Mouse (Mus musculus): Measurements from ENCODE around the gene Rab3c. TPM values are rescaled to one million over a fixed set of nuclear protein-coding genes. Genes with fewer than 3 reads are reported as not detected.

Gene Rab3c
- polyA plus RNA-seq, 1 experiment from 2014 or later, result 3.4 TPM

DNA sequence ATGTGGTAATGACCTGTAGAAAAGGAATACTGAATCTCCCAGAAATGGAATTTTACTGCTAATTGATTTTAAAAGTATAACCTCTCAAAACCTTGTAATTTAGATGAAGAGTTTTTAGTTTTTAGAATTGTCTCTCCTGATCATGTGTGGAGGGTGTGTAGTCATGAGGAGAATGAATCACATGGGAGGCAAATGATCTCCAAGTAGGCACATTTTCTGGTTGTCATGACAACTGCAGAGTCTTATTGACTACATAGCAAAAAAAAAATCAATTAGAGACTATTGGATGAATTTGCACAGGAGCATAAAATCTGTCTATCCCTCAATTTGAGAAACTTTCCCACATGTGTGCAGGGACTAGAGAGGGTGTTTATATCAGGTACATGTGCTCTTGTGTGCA is 199.6 kb downstream of the Rab3c start:
- Histone ChIP-seq H3K9ac (ENCODE audit: low read length) (no peak overlapping the region), H3K4me3 (replicated peaks; ENCODE audit: low read length) (no peak overlapping the region), H3K36me3 (ENCODE audit: control insufficient read depth, insufficient read depth, low read length) (no peaks in the 10 kb centered on the region), H3K9me3 (replicated peaks; ENCODE audit: control insufficient read depth, low read length) (no peaks in the 10 kb centered on the region), H3K4me2 (ENCODE audit: low read depth, low read length) (no peak overlapping the region), H3K27me3 (ENCODE audit: control insufficient read depth, insufficient read depth, low read length) (no peaks in the 10 kb centered on the region), H3K4me1 (ENCODE audit: control insufficient read depth, insufficient read depth, low read length) (no peaks in the 10 kb centered on the region), H3K27ac (ENCODE audit: low read length) (no peak overlapping the region)
- no peak for ATAC-seq (ENCODE audit: insufficient read depth, low FRiP score)

DNA sequence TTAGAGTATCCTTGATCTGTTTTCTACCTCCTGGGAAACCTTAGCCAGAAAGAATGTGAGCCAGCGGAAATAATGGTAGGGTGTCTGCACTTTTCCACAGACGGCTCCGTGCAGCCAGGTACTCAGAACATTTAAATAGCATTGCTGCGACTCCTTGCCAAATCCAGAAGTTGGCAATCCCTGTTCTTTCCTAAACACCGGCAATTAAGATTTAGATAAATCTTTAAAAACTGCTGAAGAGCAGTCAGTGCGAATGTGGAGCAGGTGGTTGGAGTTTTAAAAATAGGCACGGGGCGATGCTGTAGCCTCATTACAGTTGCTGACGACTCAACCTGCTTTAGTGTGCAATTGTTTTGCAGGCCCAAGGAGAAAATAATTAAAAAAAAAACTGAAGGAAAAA is 205.2 kb downstream of the Rab3c start:
- H3K4me1 ChIP-seq (ENCODE audit: control insufficient read depth, insufficient read depth, low read length), result no peaks in the 10 kb centered on the region
- no peak overlapping the region for H3K9ac ChIP-seq (ENCODE audit: low read length)
- H3K36me3 ChIP-seq (ENCODE audit: control insufficient read depth, insufficient read depth, low read length), result no peaks in the 10 kb centered on the region
- no peak for ATAC-seq (ENCODE audit: insufficient read depth, low FRiP score)
- 74% methylated on average over 9 of the region's 9 CpGs for WGBS
- H3K27ac ChIP-seq (ENCODE audit: low read length), result no peak overlapping the region
- no peak overlapping the region for H3K4me3 ChIP-seq (replicated peaks; ENCODE audit: low read length)
- H3K9me3 ChIP-seq (replicated peaks; ENCODE audit: control insufficient read depth, low read length), result no peaks in the 10 kb centered on the region
- no peaks in the 10 kb centered on the region for H3K27me3 ChIP-seq (ENCODE audit: control insufficient read depth, insufficient read depth, low read length)
- H3K4me2 ChIP-seq (ENCODE audit: low read depth, low read length), result no peak overlapping the region

DNA sequence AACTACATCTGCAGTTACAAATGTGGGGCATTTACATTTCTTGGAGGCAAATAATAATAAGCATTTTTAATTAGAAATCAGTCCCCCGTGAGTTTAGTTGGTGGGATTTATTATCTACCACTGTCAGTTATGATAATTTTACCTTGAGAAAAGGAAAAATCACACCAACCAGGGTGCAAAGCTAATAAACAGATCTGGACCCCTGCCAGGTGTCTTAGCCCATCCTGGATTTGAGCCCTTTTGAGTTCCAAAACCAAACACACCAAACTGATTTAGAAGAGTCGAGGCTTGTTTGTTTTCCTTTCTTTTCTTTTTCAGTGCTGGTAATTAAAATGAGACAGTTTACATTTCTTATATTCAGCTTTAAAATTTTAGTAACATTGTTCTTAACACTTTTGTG is 206.6 kb downstream of the Rab3c start:
- Histone ChIP-seq H3K27ac (ENCODE audit: low read length) (no peak overlapping the region), H3K27me3 (ENCODE audit: control insufficient read depth, insufficient read depth, low read length) (no peaks in the 10 kb centered on the region), H3K4me2 (ENCODE audit: low read depth, low read length) (no peak overlapping the region), H3K9me3 (replicated peaks; ENCODE audit: control insufficient read depth, low read length) (no peaks in the 10 kb centered on the region), H3K9ac (ENCODE audit: low read length) (no peak overlapping the region), H3K36me3 (ENCODE audit: control insufficient read depth, insufficient read depth, low read length) (no peaks in the 10 kb centered on the region), H3K4me1 (ENCODE audit: control insufficient read depth, insufficient read depth, low read length) (no peaks in the 10 kb centered on the region), H3K4me3 (replicated peaks; ENCODE audit: low read length) (no peak overlapping the region)
- no peak for ATAC-seq (ENCODE audit: insufficient read depth, low FRiP score)
- WGBS, result 57% methylated on average over 2 of the region's 2 CpGs

DNA sequence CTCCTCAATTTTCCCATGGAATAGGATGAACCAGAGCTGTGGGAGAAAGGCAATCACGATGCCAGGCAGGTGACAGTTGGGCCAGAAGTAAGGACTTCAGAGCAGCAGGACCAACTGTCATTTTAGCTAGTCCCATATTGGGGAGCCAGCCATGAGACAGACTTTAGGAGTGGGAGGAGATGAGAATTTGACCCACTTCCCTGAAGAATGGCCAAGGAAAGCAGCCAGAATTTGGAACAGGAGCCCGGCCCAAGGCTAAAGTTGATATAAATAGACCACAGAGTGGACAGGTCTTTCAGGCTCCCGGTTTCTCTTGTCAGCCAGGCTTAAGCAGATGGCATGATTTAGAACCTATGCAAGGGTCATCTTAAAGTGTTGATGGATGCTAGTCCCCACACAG is 213.6 kb downstream of the Rab3c start:
- no peaks in the 10 kb centered on the region for H3K27me3 ChIP-seq (ENCODE audit: control insufficient read depth, insufficient read depth, low read length)
- H3K36me3 ChIP-seq (ENCODE audit: control insufficient read depth, insufficient read depth, low read length), result no peaks in the 10 kb centered on the region
- no peak overlapping the region for H3K4me3 ChIP-seq (replicated peaks; ENCODE audit: low read length)
- H3K9me3 ChIP-seq (replicated peaks; ENCODE audit: control insufficient read depth, low read length), result no peaks in the 10 kb centered on the region
- WGBS, result 67% methylated on average over 3 of the region's 3 CpGs
- H3K27ac ChIP-seq (ENCODE audit: low read length), result no peak overlapping the region
- no peak for ATAC-seq (ENCODE audit: insufficient read depth, low FRiP score)
- no peaks in the 10 kb centered on the region for H3K4me1 ChIP-seq (ENCODE audit: control insufficient read depth, insufficient read depth, low read length)
- no peak overlapping the region for H3K9ac ChIP-seq (ENCODE audit: low read length)
- no peak overlapping the region for H3K4me2 ChIP-seq (ENCODE audit: low read depth, low read length)

DNA sequence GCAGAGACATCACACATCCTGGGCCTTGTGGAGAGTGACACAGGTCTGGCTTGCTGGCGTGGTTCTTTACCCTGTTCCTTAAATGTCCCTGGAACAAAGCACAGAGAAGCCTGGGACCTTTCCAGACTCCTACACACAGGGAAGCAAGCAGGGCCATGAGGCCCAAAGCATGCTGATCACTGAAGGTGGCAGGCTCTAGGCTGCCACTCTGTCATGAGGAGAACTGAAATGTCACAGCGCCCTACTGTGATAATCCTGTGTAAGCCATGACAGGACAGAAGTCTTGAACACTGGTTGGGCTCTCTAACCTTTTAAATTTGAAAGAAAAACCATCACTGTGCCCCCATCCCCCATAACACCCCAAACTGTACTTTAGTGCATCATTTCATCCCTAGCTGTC is 214.1 kb downstream of the Rab3c start:
- WGBS, result 88% methylated on average over 2 of the region's 2 CpGs
- no peak overlapping the region for H3K4me2 ChIP-seq (ENCODE audit: low read depth, low read length)
- no peaks in the 10 kb centered on the region for H3K36me3 ChIP-seq (ENCODE audit: control insufficient read depth, insufficient read depth, low read length)
- no peak overlapping the region for H3K4me3 ChIP-seq (replicated peaks; ENCODE audit: low read length)
- H3K27ac ChIP-seq (ENCODE audit: low read length), result no peak overlapping the region
- no peak overlapping the region for H3K9ac ChIP-seq (ENCODE audit: low read length)
- H3K4me1 ChIP-seq (ENCODE audit: control insufficient read depth, insufficient read depth, low read length), result no peaks in the 10 kb centered on the region
- H3K27me3 ChIP-seq (ENCODE audit: control insufficient read depth, insufficient read depth, low read length), result no peaks in the 10 kb centered on the region
- H3K9me3 ChIP-seq (replicated peaks; ENCODE audit: control insufficient read depth, low read length), result no peaks in the 10 kb centered on the region
- ATAC-seq (ENCODE audit: insufficient read depth, low FRiP score), result no peak

DNA sequence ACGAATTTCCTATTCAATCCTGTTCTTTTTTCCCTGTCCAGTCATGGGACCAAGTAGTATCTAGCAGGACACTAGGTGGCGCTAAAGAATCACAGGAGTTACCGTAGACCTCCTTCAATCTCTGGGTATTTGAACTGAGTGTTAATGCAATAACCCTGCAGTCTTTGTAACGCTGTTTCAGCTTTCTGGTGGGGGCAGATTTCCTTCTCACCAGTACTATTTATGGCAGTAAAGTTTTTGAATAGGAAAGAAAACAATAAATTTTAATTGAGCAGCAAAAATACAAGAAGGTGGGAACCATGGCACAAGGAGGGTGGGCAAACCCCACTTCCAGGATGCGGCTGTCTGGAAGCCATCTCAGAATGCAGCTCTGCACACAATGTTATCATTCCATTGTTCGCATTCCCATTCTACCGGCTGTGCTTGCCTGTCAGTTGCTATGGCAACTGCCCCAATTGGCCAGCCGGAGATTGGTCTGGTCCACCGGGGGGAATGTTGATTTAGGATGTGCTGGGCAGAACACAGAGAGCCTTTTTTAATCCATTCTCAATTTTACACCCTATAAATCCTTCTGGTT is 217.9 kb downstream of the Rab3c start:
- 13% methylated on average over 9 of the region's 9 CpGs for WGBS
- Histone ChIP-seq H3K9ac (ENCODE audit: low read length) (no peak overlapping the region), H3K4me1 (ENCODE audit: control insufficient read depth, insufficient read depth, low read length) (no peaks in the 10 kb centered on the region), H3K4me3 (replicated peaks; ENCODE audit: low read length) (no peak overlapping the region), H3K4me2 (ENCODE audit: low read depth, low read length) (0 out of 2 replicates have a peak overlapping the region, but pooled peaks have one; percentile 16), H3K27ac (ENCODE audit: low read length) (no peak overlapping the region), H3K27me3 (ENCODE audit: control insufficient read depth, insufficient read depth, low read length) (no peaks in the 10 kb centered on the region), H3K9me3 (replicated peaks; ENCODE audit: control insufficient read depth, low read length) (no peaks in the 10 kb centered on the region), H3K36me3 (ENCODE audit: control insufficient read depth, insufficient read depth, low read length) (no peaks in the 10 kb centered on the region)
- ATAC-seq (ENCODE audit: insufficient read depth, low FRiP score), result peak; percentile 81; the same call in 1 of the 2 replicates

DNA sequence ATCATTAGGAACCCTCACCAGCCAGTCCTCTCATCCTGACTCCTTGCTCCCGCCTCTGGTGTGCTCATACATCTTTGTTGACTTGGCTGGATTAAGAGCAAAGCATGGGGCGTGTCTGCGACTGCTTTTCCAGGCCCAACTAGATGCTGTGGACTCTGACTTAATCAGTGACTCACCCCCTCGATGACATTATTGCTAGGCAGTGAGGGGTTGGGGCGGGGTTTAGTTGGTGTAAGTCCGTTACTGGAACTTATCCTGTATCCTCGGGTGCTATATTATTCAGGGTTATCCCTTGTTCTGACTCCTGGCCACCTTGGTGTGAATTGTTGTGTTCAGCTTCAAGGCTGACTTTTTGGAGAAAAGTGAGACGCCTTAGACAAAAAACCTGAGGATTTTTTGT is 218.5 kb downstream of the Rab3c start:
- Histone ChIP-seq H3K9me3 (replicated peaks; ENCODE audit: control insufficient read depth, low read length) (no peaks in the 10 kb centered on the region), H3K4me3 (replicated peaks; ENCODE audit: low read length) (no peak overlapping the region), H3K4me1 (ENCODE audit: control insufficient read depth, insufficient read depth, low read length) (no peaks in the 10 kb centered on the region), H3K27ac (ENCODE audit: low read length) (no peak overlapping the region), H3K9ac (ENCODE audit: low read length) (no peak overlapping the region), H3K27me3 (ENCODE audit: control insufficient read depth, insufficient read depth, low read length) (no peaks in the 10 kb centered on the region), H3K4me2 (ENCODE audit: low read depth, low read length) (no peak overlapping the region), H3K36me3 (ENCODE audit: control insufficient read depth, insufficient read depth, low read length) (no peaks in the 10 kb centered on the region)
- 49% methylated on average over 8 of the region's 8 CpGs for WGBS
- peak; percentile 66 for ATAC-seq (ENCODE audit: insufficient read depth, low FRiP score)

DNA sequence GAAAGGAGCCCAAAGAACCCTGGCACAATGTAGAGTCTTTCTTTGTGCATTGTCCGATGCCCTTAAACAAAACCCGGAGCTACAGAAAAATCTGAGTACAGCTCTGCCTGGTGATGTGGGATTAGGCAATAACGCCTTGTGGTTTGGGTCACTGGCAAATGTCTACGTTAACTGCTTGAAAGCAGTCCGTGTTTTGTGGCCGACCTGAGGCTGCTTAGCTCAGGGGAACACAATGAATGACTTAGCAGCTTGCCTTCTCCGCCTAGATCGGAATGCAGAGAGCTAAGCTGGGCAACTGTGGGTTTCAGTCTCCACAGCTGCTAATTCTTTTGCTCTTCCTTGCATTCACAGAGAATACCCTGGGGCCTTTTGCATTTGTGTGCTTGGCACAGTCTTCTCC is 226.3 kb downstream of the Rab3c start:
- WGBS, result 69% methylated on average over 8 of the region's 8 CpGs
- Histone ChIP-seq H3K9ac (ENCODE audit: low read length) (no peak overlapping the region), H3K27me3 (ENCODE audit: control insufficient read depth, insufficient read depth, low read length) (no peaks in the 10 kb centered on the region), H3K4me1 (ENCODE audit: control insufficient read depth, insufficient read depth, low read length) (no peaks in the 10 kb centered on the region), H3K27ac (ENCODE audit: low read length) (no peak overlapping the region), H3K4me3 (replicated peaks; ENCODE audit: low read length) (no peak overlapping the region), H3K36me3 (ENCODE audit: control insufficient read depth, insufficient read depth, low read length) (no peaks in the 10 kb centered on the region), H3K9me3 (replicated peaks; ENCODE audit: control insufficient read depth, low read length) (no peaks in the 10 kb centered on the region), H3K4me2 (ENCODE audit: low read depth, low read length) (no peak overlapping the region)
- no peak for ATAC-seq (ENCODE audit: insufficient read depth, low FRiP score)

DNA sequence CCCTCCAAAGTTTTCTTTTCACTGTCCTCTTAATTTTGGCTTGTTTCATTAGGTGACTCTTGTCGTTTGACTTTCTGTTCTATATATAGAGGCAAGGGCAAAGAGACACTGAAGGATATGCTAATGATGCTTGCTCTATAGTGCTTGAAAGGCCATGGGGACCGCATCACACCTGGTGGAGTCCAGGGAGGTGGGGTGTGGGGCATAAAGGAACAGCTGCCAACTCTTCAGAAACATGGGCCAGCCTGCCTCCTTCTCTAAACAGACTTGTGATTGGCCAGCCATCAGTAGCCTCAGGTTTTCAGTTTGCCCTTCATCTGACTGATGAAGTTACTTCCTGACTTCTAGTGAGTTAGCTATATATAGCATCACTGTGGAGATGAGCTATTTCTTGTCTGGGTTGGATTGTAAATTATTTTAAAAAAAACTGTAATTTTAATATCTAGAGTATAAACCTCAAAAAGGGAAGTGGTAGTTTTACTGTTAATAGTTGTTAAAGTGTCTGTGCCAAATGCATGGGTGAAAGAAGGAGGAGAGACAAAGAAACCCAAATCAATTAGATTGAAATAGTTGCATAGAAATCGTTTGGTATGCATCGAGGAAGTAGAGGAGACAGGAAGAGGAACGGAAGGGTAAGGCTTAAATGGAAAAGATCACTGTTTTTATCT is 231.9 kb downstream of the Rab3c start:
- Histone ChIP-seq H3K4me3 (replicated peaks; ENCODE audit: low read length) (no peak overlapping the region), H3K4me1 (ENCODE audit: control insufficient read depth, insufficient read depth, low read length) (no peaks in the 10 kb centered on the region), H3K9me3 (replicated peaks; ENCODE audit: control insufficient read depth, low read length) (no peaks in the 10 kb centered on the region), H3K9ac (ENCODE audit: low read length) (no peak overlapping the region), H3K27me3 (ENCODE audit: control insufficient read depth, insufficient read depth, low read length) (no peaks in the 10 kb centered on the region), H3K27ac (ENCODE audit: low read length) (no peak overlapping the region), H3K36me3 (ENCODE audit: control insufficient read depth, insufficient read depth, low read length) (no peaks in the 10 kb centered on the region), H3K4me2 (ENCODE audit: low read depth, low read length) (no peak overlapping the region)
- no peak for ATAC-seq (ENCODE audit: insufficient read depth, low FRiP score)
- 53% methylated on average over 5 of the region's 5 CpGs for WGBS

Data from stomach, embryonic 16.5 days (tissue).